Mouse (Mus musculus): ENCODE data around the gene Klhl18.

Klhl18 gene

DNA sequence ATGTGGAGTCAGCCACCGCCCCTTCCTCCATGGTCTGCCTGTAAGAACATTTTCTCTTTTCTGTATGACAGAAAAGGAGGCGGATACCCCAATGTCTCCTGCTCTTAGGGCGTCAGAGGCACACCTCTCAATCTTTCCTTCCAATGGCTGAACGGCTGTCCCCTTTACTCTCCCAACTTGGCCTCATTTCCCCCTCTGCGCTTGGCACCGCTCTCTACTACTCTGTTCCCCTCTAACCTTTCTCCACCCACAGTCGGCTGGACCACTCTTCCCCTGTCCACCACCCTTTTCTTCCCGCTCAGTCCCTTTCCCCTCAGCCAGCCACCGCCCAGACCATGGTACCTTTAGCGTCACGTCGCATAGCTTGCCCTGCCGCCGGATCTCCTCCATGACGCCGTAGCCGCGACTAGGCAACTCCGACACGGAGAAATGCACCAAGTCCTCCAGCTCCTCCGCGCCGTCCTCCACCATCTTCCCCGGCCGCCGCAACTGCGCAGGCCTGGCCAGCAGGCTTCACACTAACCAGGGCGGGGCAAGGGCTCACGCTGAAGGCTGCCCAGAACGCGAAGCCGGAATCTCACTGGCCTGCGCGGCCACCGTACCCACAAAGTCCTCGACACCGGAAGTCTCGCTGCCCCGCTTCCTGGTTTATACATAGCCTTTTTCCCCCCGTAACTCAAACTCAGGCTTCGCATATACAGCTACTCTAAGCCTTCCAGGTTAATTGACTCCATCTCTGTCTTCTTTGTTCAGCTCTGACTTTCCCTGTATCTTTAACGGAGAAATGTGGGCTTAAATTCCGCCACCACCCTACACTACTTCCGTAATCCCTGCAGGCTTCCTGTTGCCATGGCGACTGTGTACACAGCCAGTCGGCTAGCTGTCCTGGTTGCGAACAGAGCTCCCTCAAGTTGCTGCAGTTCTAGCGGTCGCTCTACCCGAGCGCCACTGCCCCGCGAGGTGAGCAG lies at the start of gene Klhl18, which contains the start of gene Kif9:
Klhl18 (minus strand) TSS at position 571 of the 968 bp plus-strand sequence.
Kif9 (plus strand) TSS at position 835 of the 968 bp plus-strand sequence.
- DNase-seq: peak; percentile 98 to 99

DNA sequence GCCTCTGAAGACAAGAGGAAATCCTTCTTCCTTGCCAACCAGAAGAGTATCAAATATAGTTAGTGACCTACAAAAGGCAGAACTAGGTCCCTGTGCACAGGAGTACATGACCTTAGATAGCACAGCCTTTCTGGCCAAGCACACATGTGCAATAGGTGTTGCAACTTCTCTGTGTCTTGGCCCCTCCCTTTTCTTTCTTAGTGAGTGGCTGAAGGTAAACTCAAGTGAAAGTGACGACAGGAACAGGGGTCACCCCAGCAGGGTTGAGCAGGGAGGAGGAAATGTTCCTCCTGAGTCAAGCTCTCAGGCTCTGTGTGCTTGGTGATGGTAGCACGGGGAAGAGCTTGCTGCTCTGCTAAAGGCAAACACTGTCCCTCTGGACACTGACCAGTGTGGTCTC lies 49.2 kb upstream of the Klhl18 start:
- DNase-seq: no peak

DNA sequence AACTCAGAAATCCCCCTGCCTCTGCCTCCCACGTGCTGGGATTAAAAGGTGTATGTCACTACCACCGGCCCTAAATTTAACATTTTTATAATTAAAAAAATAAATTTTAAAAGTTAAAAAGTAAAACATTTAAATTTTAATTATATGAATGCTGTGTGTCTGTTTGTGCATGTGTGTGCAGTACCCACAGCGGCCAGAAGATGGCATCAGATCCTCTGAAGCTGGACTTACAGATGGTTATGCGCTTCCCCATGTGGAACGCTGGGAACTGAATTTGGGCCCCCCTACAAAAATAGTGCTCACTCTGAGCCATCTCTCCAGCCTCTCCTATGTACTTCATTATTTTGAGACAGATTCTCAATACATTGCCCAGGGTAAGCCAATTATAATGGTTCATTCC lies 14.4 kb upstream of the Klhl18 start:
- peak; percentile 28 to 42 for DNase-seq

DNA sequence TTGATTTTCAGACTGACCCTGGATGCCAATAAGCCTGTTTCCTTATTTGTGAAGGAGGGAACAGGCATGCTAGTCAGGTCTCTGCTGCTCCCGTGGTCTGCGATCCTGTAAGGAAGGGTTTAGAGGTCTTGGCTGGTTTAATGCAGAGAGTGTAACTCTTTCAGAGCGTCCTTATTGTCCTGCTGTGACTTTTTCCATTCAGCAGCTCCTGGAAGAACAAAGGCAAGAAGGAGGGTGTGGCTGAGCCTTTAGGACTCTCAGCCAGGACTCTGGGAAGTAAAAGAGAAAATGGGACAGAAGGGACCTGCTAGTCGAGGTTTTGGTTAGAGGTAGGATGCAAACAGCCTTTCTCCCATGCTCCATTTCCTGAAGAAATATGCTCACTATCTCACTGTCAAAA lies 12.3 kb upstream of the Klhl18 start:
- DNase-seq: no peak

DNA sequence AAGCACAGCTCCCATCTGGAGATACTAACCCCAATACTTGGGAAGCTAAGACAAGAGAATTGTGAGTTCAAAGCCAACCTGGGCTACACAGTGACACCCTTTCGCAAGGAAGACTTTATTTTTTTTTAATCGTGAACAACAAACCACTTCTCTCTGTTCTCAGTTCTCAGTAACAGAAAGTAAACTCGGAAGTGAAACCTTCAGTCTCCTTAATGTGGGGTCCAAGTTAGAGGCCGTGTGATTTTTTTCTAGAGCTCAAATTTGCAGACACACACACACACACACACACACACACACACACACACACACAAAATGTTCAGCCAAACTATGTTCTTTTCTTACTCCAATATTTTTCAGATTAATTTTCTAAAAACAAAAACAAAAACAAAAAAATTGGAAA lies 2.1 kb upstream of the Klhl18 start:
- no peak for DNase-seq

DNA sequence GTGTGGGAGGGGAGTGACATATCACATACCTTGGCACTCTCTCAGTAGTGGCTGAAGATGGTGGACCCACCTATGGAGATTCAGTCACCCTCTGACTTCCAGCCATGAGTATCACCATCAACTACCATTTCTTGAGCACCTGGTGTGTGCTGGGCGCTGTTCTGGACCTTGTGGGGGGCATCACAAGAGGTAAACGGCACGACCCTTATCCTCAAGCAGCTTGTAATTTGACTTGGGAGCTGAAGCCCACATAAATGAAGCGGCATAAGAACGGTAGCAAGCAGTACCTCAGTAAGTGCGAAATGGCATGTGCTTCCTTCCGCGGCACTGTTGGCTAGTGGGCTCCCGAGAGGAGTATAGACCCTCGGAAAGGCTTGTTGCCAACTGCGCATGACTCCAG lies 1.5 kb upstream of the Klhl18 start:
- DNase-seq: peak in 1 of 2 experiments; percentile 13

DNA sequence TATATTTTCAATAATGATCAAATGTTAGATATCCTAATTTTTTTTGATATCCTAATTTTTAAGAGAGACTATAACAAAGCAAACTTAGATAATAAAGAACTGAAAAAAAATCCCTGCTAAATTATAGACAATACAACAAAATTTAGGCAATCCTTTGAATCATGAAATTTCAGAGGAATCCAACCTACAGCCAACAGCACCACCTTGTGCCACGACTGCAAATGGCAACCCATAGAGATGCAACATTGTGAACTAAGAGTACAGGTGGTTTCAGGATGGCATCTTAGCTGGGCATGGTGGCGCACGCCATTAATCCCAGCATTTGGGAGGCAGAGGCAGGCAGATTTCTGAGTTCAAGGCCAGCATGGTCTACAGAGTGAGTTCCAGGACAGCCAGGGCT lies 10.3 kb downstream of the Klhl18 start:
- no peak for DNase-seq

DNA sequence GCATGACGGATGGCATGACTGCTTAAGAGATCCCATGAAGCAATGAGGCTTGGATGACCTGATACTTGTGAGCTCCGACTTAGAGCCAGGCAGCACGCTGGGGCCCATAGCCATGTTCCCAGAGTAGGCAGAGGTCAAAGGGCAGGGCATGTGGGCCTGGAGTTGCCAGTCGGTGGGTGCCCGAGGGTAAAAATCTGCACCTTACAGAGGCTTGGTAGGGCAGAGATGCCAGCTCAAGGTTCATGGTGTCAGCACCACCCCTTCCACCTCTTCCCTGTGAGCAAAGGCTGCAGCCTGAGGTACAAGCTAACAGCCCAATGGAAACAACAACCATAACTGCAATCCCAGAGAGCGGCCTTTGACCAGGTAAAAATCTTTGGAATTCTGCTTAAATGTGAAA lies 11.2 kb downstream of the Klhl18 start:
- no peak for DNase-seq

DNA sequence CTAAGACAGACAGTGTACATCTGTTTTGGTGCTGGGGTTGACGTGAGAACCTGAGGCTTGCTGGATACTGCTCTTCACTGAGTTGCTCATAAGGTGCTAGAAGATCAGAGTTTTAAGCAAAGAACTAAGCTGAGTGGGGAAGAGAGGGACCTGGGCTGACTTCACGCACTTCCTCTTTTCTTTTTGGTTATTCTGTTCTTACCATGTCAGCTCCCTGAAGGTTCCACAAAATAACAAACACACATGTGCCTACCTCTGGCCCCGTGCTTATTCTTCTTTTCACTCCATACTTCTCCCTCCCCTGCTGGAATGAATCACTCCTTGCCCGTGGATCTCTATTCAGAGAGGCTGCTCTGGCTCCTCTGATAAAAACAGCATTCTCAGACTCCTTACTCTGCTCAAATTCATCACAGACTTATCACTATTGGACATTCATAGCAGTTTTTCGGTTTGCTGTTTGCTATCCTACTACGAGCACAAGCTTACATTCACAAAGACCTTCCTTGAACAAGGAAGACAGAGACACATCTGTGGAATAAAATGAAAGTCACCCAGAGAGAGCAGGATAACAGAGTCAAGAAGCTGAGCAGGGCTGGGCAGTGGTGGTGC lies 12.4 kb downstream of the Klhl18 start:
- DNase-seq: no peak

DNA sequence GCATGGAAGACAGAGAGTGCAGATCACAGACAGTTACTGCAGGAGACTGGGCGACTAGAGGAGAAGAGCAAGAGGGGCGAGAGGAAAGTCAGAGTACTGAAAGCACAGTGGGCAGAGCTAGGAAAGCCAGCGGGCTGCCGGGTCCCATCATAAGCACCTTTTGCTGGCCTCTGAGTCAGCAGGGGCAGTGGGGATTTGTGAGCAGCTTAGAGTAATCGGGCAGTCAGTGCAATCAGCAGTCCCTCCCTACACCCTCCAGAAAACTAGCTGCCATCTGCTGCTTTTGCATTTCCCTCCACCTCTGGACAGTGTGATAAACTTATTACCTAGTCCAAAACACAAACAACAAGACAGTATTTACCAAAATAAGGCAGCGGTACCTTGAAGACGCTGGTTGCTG lies 14.2 kb downstream of the Klhl18 start:
- no peak for DNase-seq

DNA sequence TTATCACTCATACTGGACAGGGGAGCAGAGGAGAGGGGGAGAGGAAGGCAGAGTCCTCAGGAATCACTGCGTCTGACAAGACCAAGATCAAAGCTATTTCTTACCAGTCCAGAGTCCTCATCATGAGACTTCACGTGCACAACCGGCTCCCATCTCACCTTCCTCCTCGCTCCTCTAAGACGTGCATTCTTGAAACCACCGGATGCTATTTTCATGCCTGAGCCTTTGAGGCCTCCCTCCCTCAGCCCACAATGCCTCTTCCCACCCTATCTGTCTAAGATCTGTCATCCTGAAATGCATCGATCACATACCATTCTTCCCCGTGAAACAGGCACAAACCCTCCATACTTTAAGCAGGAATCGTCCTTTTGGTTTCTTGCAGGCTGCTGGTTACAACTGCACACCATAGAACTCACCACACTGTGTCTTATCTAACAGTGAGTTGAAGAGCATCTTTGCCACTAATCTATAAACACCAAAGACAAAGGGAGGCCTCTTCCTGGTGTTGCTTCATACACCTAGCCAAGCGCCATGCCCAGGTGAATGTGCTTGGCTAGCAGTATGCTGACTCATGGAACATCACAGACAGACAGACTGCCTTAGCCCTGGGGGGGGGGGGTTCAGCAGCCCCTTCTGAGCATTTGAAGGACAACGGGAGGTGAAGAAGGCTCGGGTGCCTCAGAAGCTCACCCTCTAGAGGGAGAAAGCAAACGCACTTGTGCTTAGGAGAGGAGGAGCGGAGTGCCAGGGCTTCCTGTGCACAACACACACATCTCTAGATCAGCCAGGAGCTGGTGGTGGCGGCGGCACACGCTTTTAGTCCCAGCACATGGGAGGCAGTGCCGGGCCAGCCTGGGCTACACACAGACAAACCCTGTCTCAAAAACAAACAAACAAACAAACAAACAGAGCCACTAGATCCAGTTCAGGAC lies 15.3 kb downstream of the Klhl18 start:
- DNase-seq: no peak

DNA sequence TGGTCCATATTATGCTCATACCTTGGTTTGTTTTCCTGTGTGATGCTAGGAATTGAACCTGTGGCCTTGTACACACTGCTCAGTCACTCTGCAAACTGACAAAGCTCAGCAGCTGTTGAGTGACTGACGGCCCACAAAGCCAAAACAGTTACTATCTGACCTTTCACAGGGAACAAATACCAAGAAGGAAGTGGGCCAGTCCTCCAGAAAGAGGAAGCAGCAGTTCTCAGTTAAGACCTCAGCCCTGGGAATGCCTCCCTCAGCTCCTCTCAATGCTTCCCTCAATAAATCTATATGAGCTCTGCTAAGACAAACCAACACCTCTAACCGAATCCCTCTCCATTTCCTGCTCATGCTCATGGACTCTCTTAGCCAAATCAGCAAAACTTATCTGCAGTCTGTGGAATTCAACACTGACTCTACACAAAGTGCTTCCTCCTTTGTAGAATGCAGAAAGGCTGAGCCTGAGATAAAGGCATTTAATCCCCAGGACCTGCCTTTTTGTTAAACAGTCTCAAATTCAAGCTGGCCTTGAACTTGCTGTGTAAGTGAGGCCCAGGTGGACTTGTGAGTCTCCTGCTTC lies 17.3 kb downstream of the Klhl18 start:
- DNase-seq: no peak

DNA sequence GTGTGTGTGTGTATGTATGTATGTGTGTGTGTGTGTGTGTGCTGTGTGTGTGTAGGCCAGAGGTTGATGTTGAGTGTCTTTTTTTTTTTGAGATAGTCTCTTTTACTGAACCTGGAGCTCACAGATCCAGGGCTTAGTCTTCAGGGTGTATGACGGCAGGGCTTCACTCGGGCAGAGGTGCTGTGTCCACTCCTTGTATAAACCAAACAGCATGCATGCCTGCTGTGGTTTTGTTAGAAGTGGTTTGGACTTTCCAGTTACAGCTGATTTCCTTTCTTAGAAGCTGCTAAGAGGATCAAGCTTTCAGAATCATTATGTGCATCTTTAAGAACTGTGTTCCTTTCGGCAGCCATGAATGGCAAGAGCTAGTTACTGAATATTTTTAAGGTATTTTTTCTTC lies 18.6 kb downstream of the Klhl18 start:
- no peak for DNase-seq

DNA sequence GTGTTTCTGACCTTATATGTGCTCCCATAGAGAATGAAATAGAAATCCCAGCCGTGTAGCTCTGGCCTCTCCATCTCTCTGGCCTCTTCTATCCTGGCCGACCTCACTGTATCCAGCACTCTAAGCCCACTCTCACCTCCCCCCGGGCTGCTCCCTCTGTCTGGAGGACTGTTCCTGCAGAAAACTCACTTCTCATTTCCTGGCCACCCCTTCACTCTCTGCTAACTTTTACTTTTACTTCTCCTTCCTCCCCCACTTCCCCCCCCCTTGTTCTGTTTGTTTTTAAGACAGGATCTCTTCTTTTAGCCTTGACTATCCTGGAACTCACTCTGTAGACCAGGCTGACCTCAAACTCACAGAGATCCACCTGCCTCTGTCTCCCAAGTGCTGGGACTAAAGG lies 24.0 kb downstream of the Klhl18 start:
- no peak for DNase-seq

DNA sequence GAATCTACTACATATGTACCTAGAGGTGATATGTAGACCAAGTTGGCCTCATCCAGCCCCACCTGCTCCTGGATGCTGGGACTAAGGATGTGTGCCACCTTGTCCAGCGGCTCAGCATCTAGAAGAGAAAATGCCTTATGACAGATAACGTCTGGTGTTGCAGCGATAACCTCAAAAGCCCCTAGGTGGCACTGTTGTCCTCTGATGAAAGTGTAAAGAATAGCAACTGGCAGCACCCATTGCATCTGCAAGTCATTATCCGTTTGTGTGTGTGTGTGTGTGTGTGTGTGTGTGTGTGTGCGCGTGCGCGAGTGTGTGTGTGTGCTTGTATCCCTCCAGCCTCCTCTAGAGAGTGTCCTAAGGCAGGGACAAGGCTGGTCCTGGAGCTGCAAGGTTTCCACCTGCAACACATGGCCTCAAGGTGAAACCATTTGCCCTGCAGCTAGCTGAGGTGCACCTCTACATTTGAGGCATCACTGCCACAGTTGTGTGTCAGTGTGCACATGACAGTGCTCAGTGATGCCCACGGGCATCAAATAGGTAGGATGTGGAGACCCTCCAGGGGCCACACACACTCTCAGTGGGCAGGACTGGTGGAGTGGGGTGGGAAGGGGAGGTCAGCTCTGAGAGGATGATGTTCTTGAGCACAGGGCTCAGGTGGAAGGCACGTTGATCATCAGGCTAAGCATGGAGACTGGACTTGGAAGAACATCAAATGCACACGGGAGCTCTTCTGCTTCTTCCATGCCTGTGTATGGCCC lies 27.5 kb downstream of the Klhl18 start:
- peak; percentile 87 to 90 for DNase-seq

DNA sequence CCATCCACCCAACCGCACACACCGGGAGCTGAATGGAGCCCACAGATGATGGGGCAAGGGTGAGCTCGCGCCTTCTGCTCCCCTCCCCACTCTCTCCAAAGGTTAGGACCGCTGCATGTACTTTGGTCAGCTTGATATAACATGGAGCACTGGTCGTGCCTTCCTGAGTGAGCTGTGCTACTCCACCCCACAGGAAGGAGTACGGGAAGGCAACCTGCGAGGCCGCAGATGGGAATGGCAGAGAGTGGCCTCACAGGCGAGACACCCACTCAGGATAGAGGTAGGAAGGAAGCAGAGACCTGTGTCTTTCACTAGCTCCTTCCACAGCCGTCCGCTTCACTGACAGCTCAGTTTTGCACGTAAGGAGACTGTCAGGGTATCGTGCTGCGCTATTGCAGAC lies 28.1 kb downstream of the Klhl18 start:
- DNase-seq: no peak

DNA sequence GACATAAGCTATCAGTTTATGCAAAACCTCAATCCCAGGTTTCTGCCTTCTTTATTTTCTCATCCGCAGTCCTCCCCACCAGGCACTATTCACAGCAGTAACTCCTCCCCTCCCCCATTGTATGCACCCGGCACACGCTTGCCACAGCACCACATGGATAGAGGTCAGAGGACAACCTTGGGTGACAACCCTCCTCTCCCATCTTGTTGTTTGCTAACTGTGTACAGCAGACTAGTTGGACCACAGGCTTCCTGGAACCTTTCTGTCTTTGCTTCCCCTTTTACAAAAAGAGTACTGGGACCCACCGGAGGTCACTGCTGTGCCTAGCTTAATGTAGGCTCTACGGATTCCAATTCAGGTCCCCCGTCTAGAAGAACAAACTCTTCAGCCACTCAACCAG lies 35.9 kb downstream of the Klhl18 start:
- DNase-seq: no peak

DNA sequence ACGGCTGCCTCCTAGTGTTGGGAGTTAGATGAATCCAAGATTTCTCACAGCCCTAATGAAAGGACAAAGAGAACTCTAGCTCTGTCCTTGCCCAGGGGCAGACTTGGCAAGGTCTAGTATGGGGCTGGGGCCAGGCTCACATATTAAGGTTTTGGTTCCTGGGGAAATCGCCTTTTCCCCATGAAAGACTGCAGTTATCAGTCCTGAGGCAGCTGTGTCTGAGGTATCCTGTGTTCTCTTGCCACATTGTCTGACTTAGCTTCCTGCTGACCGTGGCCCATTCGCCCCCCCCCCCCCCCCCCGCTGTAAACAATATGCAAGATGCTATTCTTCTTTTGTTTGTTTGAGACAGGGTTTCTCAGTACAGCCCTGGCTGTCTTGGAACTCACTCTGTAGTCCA lies 36.4 kb downstream of the Klhl18 start:
- DNase-seq: peak in 1 of 2 experiments; percentile 12

DNA sequence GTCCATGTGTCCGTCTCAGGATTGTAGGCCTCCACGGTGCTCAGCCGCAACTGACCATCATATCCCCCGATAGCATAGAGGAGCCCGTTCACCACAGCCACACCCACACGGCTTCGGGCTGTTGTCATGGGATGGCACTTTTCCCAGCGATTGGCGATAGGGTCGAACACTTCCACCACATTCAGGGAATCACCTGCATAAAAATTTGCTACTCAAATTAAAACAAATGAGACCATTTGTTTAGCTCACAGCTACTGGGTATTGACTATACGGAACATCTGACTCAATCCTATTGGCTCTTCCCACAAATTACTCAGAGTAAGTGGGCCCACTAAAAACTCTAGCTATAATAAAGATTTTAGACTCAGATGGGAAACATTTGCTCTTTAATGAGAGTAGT lies 40.5 kb downstream of the Klhl18 start:
- DNase-seq: no peak

DNA sequence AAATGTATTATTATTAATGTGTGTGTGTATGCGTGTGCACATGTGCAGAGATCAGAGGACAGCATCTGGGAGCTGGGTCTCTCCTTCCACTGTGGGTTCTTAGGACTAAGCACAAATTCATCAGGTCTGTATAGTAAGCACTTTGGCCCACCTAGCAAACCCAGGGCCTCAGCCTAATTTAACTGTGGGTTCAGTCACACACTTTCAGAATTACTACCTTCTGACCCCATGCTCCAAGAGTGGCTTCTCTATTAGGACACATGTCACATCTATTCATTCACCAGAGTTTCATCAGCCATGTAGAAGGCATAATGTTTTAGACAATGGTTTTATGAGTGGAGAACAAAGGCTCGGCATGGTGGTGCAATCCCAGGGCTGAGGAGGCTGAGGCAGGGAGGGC lies 43.4 kb downstream of the Klhl18 start:
- no peak for DNase-seq

DNA sequence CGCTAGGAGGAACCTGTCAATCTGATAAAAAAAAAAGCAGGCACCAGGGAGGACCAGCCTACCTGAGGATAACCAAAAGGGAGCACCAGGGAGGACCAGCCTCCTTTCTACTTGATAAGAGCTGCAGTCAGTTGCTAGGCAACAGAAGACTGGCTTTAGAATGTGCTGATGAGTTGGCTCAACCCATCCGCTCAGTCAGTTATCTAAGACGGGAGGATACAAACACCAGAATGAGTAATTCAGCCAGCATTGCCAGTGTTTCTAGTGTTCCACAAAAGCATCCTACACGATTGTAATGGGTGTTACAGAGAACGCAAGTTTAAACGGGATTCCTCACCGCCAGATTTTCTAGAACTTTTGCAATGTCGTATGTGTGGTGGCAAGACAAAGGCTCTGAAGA lies 45.3 kb downstream of the Klhl18 start:
- no peak for DNase-seq
